ENCODE assay signal across 36 mouse cellular contexts in the genomic region with DNA sequence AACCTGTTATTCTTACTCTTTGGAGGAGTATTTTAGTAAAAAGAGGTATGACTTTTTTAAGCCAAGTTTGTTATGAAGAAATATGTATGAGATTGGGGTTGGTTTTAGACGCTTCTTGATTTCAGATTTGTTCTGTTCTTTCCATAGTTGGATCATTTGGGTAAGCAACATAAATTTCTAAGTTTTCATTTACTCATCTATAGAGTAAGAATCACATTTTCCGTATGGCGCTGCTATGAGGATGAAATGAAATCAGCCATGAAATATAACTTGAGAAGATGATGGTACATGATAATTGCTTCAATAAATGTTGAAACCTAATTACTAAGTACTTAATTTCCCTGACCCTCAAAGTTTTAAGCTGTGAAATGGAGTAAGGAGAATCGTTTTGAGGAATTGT.
"Had no signal": no experiment of that assay in that cellular context is flagged by ENCODE, and none has a peak within 500 bp of the region (broad histone marks: within the 10 kb centered on the region; RNA-seq: fewer than 3 reads in every experiment).

No protein-coding gene starts in this region.

- ATAC-seq: hindbrain, embryonic 16.5 days; hindbrain, postnatal 0 days; inflammation-experienced regulatory T-cells, adult 6 months; intestine, embryonic 15.5 days; intestine, embryonic 16.5 days; intestine, postnatal 0 days had no signal

- H3K9ac ChIP-seq: heart, embryonic 12.5 days; heart, embryonic 13.5 days; heart, embryonic 15.5 days; hindbrain, embryonic 12.5 days; hindbrain, embryonic 13.5 days; hindbrain, embryonic 14.5 days; hindbrain, embryonic 15.5 days; intestine, embryonic 15.5 days; kidney, embryonic 15.5 days had no signal

- H3K4me2 ChIP-seq: heart, embryonic 11.5 days; heart, embryonic 12.5 days; heart, embryonic 13.5 days; heart, embryonic 15.5 days; hindbrain, embryonic 12.5 days; hindbrain, embryonic 13.5 days; hindbrain, embryonic 14.5 days; hindbrain, embryonic 15.5 days; intestine, embryonic 15.5 days; kidney, embryonic 15.5 days had no signal

- H3K36me3 ChIP-seq: heart, embryonic 10.5 days; heart, embryonic 12.5 days; heart, embryonic 13.5 days; heart, embryonic 15.5 days; hindbrain, embryonic 10.5 days; hindbrain, embryonic 12.5 days; hindbrain, embryonic 13.5 days; hindbrain, embryonic 15.5 days; intestine, embryonic 15.5 days; kidney, embryonic 15.5 days had no signal

- DNase-seq: heart, postnatal 10 days; heart, postnatal 14 days; heart, postnatal 36 days; heart, postnatal 4 days; kidney, adult 11 months; kidney, adult 18-20 months; kidney, adult 2 months; kidney, adult 8-10 months; kidney, adult 9 months; kidney, postnatal 10 days; kidney, postnatal 14 days; kidney, postnatal 25 days; kidney, postnatal 36 days; kidney, postnatal 4 days; layer of hippocampus, adult 9-11 months; layer of hippocampus, postnatal 36 days had no signal

- H3K4me1 ChIP-seq: heart, embryonic 10.5 days; heart, embryonic 12.5 days; heart, embryonic 13.5 days; heart, embryonic 15.5 days; hindbrain, embryonic 12.5 days; hindbrain, embryonic 13.5 days; hindbrain, embryonic 15.5 days; intestine, embryonic 15.5 days; kidney, embryonic 15.5 days had no signal

- H3K27me3 ChIP-seq: heart, embryonic 12.5 days; heart, embryonic 13.5 days; heart, embryonic 15.5 days; hindbrain, embryonic 12.5 days; hindbrain, embryonic 13.5 days; hindbrain, embryonic 15.5 days; intestine, embryonic 15.5 days; kidney, embryonic 15.5 days had no signal

- H3K27ac ChIP-seq: heart, embryonic 10.5 days; heart, embryonic 13.5 days; heart, embryonic 15.5 days; hindbrain, embryonic 10.5 days; hindbrain, embryonic 12.5 days; hindbrain, embryonic 13.5 days; hindbrain, embryonic 14.5 days; hindbrain, embryonic 15.5 days; hindbrain, postnatal 0 days; intestine, embryonic 15.5 days; kidney, embryonic 15.5 days; kidney, postnatal 0 days; layer of hippocampus, adult 2 months; left cerebral cortex, adult 2 months had no signal

- H3K4me3 ChIP-seq: heart, embryonic 10.5 days; heart, embryonic 12.5 days; heart, embryonic 13.5 days; heart, embryonic 15.5 days; hindbrain, embryonic 10.5 days; hindbrain, embryonic 12.5 days; hindbrain, embryonic 13.5 days; hindbrain, embryonic 15.5 days; intestine, embryonic 15.5 days; kidney, embryonic 15.5 days; layer of hippocampus, adult 2 months; left cerebral cortex, adult 2 months had no signal

- H3K9me3 ChIP-seq: heart, embryonic 10.5 days; heart, embryonic 12.5 days; heart, embryonic 13.5 days; heart, embryonic 15.5 days; hindbrain, embryonic 10.5 days; hindbrain, embryonic 12.5 days; hindbrain, embryonic 13.5 days; hindbrain, embryonic 15.5 days; intestine, embryonic 15.5 days; kidney, embryonic 15.5 days had no signal
